Comparison of ENCODE assay signal across 11 mouse cellular contexts in genomic region chr5:120631128-120631527, GRCm38 (mm10). TPM values are rescaled to one million over a fixed set of nuclear protein-coding genes. Genes with fewer than 3 reads are reported as not detected.
A peak's percentile ranks its signal among the peaks of the same experiment; 100 is the strongest.
DNase-seq lines count a peak whose midpoint lies in the region; ATAC-seq and TF ChIP-seq lines count a peak whose summit lies in the region.
"Had no signal": no experiment of that assay in that cellular context is flagged by ENCODE, and none has a peak within 500 bp of the region (broad histone marks: within the 10 kb centered on the region; RNA-seq: fewer than 3 reads in every experiment).

No protein-coding gene starts in this region.

- DNase-seq in heart, postnatal 0 days (ENCODE audit: low spot score) = no peak
- DNase-seq in heart, postnatal 10 days = no peak
- DNase-seq in hindbrain, embryonic 11.5 days (ENCODE audit: low spot score) = no peak
- no peak for DNase-seq in left cerebral cortex, postnatal 10 days (ENCODE audit: extremely low spot score in 1 of 2, low spot score in 2 of 2)
- no peak for DNase-seq in urinary bladder, adult 18-20 months (ENCODE audit: low spot score in 2 of 2)
- no peak for DNase-seq in urinary bladder, postnatal 36 days (ENCODE audit: low spot score in 2 of 2)
- DNase-seq: cerebellum, adult 8-10 months had no signal

- no peak for ATAC-seq in heart, postnatal 0 days (ENCODE audit: insufficient read depth, low read depth)
- peak; percentile 10 for ATAC-seq in activated CD4-positive, CD25-positive, alpha-beta regulatory T cell, adult 4 months
- no peak for ATAC-seq in hindbrain, embryonic 11.5 days (ENCODE audit: low FRiP score)
- ATAC-seq in midbrain, embryonic 15.5 days (replicated peaks) = no peak

- H3K4me2 ChIP-seq in heart, postnatal 0 days (ENCODE audit: low read depth, low read length) = peak overlapping the region; percentile 46
- H3K4me2 ChIP-seq in hindbrain, embryonic 11.5 days (replicated peaks; ENCODE audit: low read depth, low read length) = peak overlapping the region; percentile 21; the same call in 1 of the 2 replicates
- H3K4me2 ChIP-seq in midbrain, embryonic 15.5 days = peak overlapping the region; percentile 47

- no peak for TF ChIP-seq CTCF in heart, postnatal 0 days (IDR thresholded peaks at IDR 0.05; ENCODE audit: low read depth)

- WGBS in heart, postnatal 0 days = 5% methylated on average over 29 of the region's 29 CpGs
- WGBS in hindbrain, embryonic 11.5 days = 5% methylated on average over 29 of the region's 29 CpGs
- 6% methylated on average over 29 of the region's 29 CpGs for WGBS in midbrain, embryonic 15.5 days

- no peak for TF ChIP-seq EP300 in heart, postnatal 0 days (IDR thresholded peaks at IDR 0.05; ENCODE audit: low read depth)

- no peak overlapping the region for H3K27ac ChIP-seq in heart, postnatal 0 days (ENCODE audit: low read depth)
- no peak overlapping the region for H3K27ac ChIP-seq in hindbrain, embryonic 11.5 days (ENCODE audit: low read depth, low read length)
- H3K27ac ChIP-seq in midbrain, embryonic 15.5 days = no peak overlapping the region

- peak overlapping the region; percentile 14; the same call in 1 of the 2 replicates for H3K4me3 ChIP-seq in heart, postnatal 0 days (ENCODE audit: low read depth, low read length)
- no peak overlapping the region for H3K4me3 ChIP-seq in hindbrain, embryonic 11.5 days (ENCODE audit: low read depth, low read length)
- H3K4me3 ChIP-seq in midbrain, embryonic 15.5 days = 0 out of 2 replicates have a peak overlapping the region, but pooled peaks have one; percentile 2

- H3K36me3 ChIP-seq in heart, postnatal 0 days (replicated peaks; ENCODE audit: control insufficient read depth, insufficient read depth, low read length) = peaks cover 15% of the 10 kb centered on the region
- no peaks in the 10 kb centered on the region for H3K36me3 ChIP-seq in hindbrain, embryonic 11.5 days (ENCODE audit: control insufficient read depth, insufficient read depth, low read length)
- 0 out of 2 replicates have a peak, but pooled peaks cover 8% of the 10 kb centered on the region for H3K36me3 ChIP-seq in midbrain, embryonic 15.5 days (replicated peaks)

- H3K27me3 ChIP-seq in heart, postnatal 0 days (ENCODE audit: control insufficient read depth, insufficient read depth, low read length) = peaks cover 6% of the 10 kb centered on the region
- peaks cover 3% of the 10 kb centered on the region; the same call in 1 of the 2 replicates for H3K27me3 ChIP-seq in hindbrain, embryonic 11.5 days (ENCODE audit: control insufficient read depth, insufficient read depth, low read length)
- H3K27me3 ChIP-seq in midbrain, embryonic 15.5 days (replicated peaks) = peaks cover 8% of the 10 kb centered on the region

- H3K9me3 ChIP-seq in heart, postnatal 0 days (replicated peaks; ENCODE audit: control insufficient read depth, low read length) = 0 out of 2 replicates have a peak, but pooled peaks cover 9% of the 10 kb centered on the region
- H3K9me3 ChIP-seq in hindbrain, embryonic 11.5 days (ENCODE audit: control insufficient read depth, low read length) = no peaks in the 10 kb centered on the region
- no peaks in the 10 kb centered on the region for H3K9me3 ChIP-seq in midbrain, embryonic 15.5 days

- intact Hi-C loops in heart, postnatal 10 days (cut with DNase I) = no loop called here
- intact Hi-C loops in left cerebral cortex, postnatal 10 days (cut with DNase I) = no loop called here

- H3K4me1 ChIP-seq in heart, postnatal 0 days (ENCODE audit: control insufficient read depth, insufficient read depth) = no peaks in the 10 kb centered on the region
- H3K4me1 ChIP-seq in hindbrain, embryonic 11.5 days (replicated peaks; ENCODE audit: control insufficient read depth, insufficient read depth, low read length) = no peaks in the 10 kb centered on the region
- H3K4me1 ChIP-seq in midbrain, embryonic 15.5 days = peaks cover 5% of the 10 kb centered on the region

- H3K9ac ChIP-seq in heart, postnatal 0 days (replicated peaks; ENCODE audit: low read depth, low read length) = no peak overlapping the region
- no peak overlapping the region for H3K9ac ChIP-seq in hindbrain, embryonic 11.5 days (ENCODE audit: low read depth, low read length)
- peak overlapping the region; percentile 22; the same call in 1 of the 2 replicates for H3K9ac ChIP-seq in midbrain, embryonic 15.5 days

RNA-seq across cellular contexts. Expression of gene Cfap73, which starts 2.9 kb away (rescaled TPM):
- not detected in 2 replicates for total RNA-seq in heart, postnatal 0 days (2014; rRNA removed; ENCODE audit: low replicate concordance)
- not detected in 2 replicates for polyA plus RNA-seq in heart, postnatal 0 days (2015; fragmentation: Nextera tagmentation; extraction: Ambion mirVana)
- not detected for total RNA-seq in heart, postnatal 10 days (2021)
- polyA plus RNA-seq in activated CD4-positive, CD25-positive, alpha-beta regulatory T cell, adult 4 months (2017; shearing (Covaris generic)) = not detected
- polyA plus RNA-seq in hindbrain, embryonic 11.5 days (2014; fragmentation: Nextera tagmentation; extraction: Ambion mirVana) = 0.54 and 0.82 TPM in 2 replicates
- polyA plus RNA-seq in midbrain, embryonic 15.5 days (2015; fragmentation: Nextera tagmentation; extraction: Ambion mirVana) = 0.44 and 0.70 TPM in 2 replicates
- total RNA-seq in left cerebral cortex, postnatal 10 days (2021) = 1 to 10 TPM in 1 of 2 experiments, not detected in 1; 1.1 TPM
- total RNA-seq: G1E; left cerebral cortex, adult 18-20 months had no signal
- polyA plus RNA-seq: G1E had no signal

RNA-seq across cellular contexts. Expression of gene Rasal1, which starts 17.5 kb away (rescaled TPM):
- total RNA-seq in heart, postnatal 0 days (2014; rRNA removed; ENCODE audit: low replicate concordance) = not detected in 2 replicates
- polyA plus RNA-seq in heart, postnatal 0 days (2015; fragmentation: Nextera tagmentation; extraction: Ambion mirVana) = 0.10 TPM in 1 of 2 replicates, not detected in the other
- under 1 TPM; 0.15 to 0.31 TPM for total RNA-seq in heart, postnatal 10 days (2021)
- polyA plus RNA-seq in activated CD4-positive, CD25-positive, alpha-beta regulatory T cell, adult 4 months (2017; shearing (Covaris generic)) = 10 to 100 TPM in 1 of 2 experiments, 1 to 10 TPM in 1; 7.6 to 11.4 TPM
- not detected in 2 replicates for polyA plus RNA-seq in hindbrain, embryonic 11.5 days (2014; fragmentation: Nextera tagmentation; extraction: Ambion mirVana)
- 1.0 and 1.6 TPM in 2 replicates for polyA plus RNA-seq in midbrain, embryonic 15.5 days (2015; fragmentation: Nextera tagmentation; extraction: Ambion mirVana)
- 100 to 1,000 TPM; 107 to 122 TPM for total RNA-seq in left cerebral cortex, postnatal 10 days (2021)

RNA-seq across cellular contexts. Expression of gene Ddx54, which starts 18.6 kb away (rescaled TPM):
- 23.0 and 24.1 TPM in 2 replicates for total RNA-seq in heart, postnatal 0 days (2014; rRNA removed; ENCODE audit: low replicate concordance)
- 17.1 and 18.2 TPM in 2 replicates for polyA plus RNA-seq in heart, postnatal 0 days (2015; fragmentation: Nextera tagmentation; extraction: Ambion mirVana)
- 10 to 100 TPM; 27.1 to 28.3 TPM for total RNA-seq in heart, postnatal 10 days (2021)
- polyA plus RNA-seq in activated CD4-positive, CD25-positive, alpha-beta regulatory T cell, adult 4 months (2017; shearing (Covaris generic)) = 10 to 100 TPM; 11.7 to 18.4 TPM
- polyA plus RNA-seq in hindbrain, embryonic 11.5 days (2014; fragmentation: Nextera tagmentation; extraction: Ambion mirVana) = 25.9 and 32.4 TPM in 2 replicates
- polyA plus RNA-seq in midbrain, embryonic 15.5 days (2015; fragmentation: Nextera tagmentation; extraction: Ambion mirVana) = 39.9 and 43.7 TPM in 2 replicates
- total RNA-seq in left cerebral cortex, postnatal 10 days (2021) = 10 to 100 TPM; 47.5 to 48.8 TPM

RNA-seq across cellular contexts. Expression of gene Rita1, which starts 18.7 kb away (rescaled TPM):
- 20.2 and 24.5 TPM in 2 replicates for total RNA-seq in heart, postnatal 0 days (2014; rRNA removed; ENCODE audit: low replicate concordance)
- 15.7 and 16.3 TPM in 2 replicates for polyA plus RNA-seq in heart, postnatal 0 days (2015; fragmentation: Nextera tagmentation; extraction: Ambion mirVana)
- total RNA-seq in heart, postnatal 10 days (2021) = 10 to 100 TPM; 12.7 to 13.1 TPM
- 1 to 10 TPM; 1.1 to 2.4 TPM for polyA plus RNA-seq in activated CD4-positive, CD25-positive, alpha-beta regulatory T cell, adult 4 months (2017; shearing (Covaris generic))
- 9.3 and 10.5 TPM in 2 replicates for polyA plus RNA-seq in hindbrain, embryonic 11.5 days (2014; fragmentation: Nextera tagmentation; extraction: Ambion mirVana)
- 28.3 and 30.6 TPM in 2 replicates for polyA plus RNA-seq in midbrain, embryonic 15.5 days (2015; fragmentation: Nextera tagmentation; extraction: Ambion mirVana)
- 10 to 100 TPM; 29.5 to 31.2 TPM for total RNA-seq in left cerebral cortex, postnatal 10 days (2021)

RNA-seq across cellular contexts. Expression of gene Iqcd, which starts 42.3 kb away (rescaled TPM):
- not detected in 2 replicates for total RNA-seq in heart, postnatal 0 days (2014; rRNA removed; ENCODE audit: low replicate concordance)
- polyA plus RNA-seq in heart, postnatal 0 days (2015; fragmentation: Nextera tagmentation; extraction: Ambion mirVana) = 0.14 and 0.18 TPM in 2 replicates
- total RNA-seq in heart, postnatal 10 days (2021) = under 1 TPM in 1 of 2 experiments, not detected in 1; 0.17 TPM
- polyA plus RNA-seq in activated CD4-positive, CD25-positive, alpha-beta regulatory T cell, adult 4 months (2017; shearing (Covaris generic)) = under 1 TPM; 0.41 to 0.70 TPM
- 1.1 and 1.4 TPM in 2 replicates for polyA plus RNA-seq in hindbrain, embryonic 11.5 days (2014; fragmentation: Nextera tagmentation; extraction: Ambion mirVana)
- polyA plus RNA-seq in midbrain, embryonic 15.5 days (2015; fragmentation: Nextera tagmentation; extraction: Ambion mirVana) = 1.7 and 1.8 TPM in 2 replicates
- under 1 TPM; 0.36 to 0.47 TPM for total RNA-seq in left cerebral cortex, postnatal 10 days (2021)
